Mouse (Mus musculus) adrenal gland (tissue): ENCODE measurements around the gene Fgf12.

Source experiments
- microRNA-seq, 2 experiments: library from miRNA; unstranded; fragments of <30 nt; microRNA quantifications; one replicate each; pipeline ENCODE4; 2019

Fgf12 gene

Small RNA genes within 50 kb of the gene (microRNA-seq; reads per million reads assigned to microRNA genes)
- 0 reads per million in 2 experiments for gene Mir690
